Mouse (Mus musculus) lung, embryonic 14.5 days (tissue): ENCODE measurements at regions not wholly inside any gene's neighbourhood (a gene's known extent, or its start where the extent isn't known, plus 50 kb on each side); places are given as distances from the start of the nearest gene placed in this dataset.
"Not testable (repeated sequence)": the region's sequence is repeated elsewhere in the genome, so short reads cannot be mapped to it uniquely, and the experiment has no call there.

Experiments used
- ATAC-seq: fragments of 200-750 bp; cut with Nextera tagmentation; 2 replicates; pipeline ENCODE4 v1.8.0; 2017; ENCODE audit warnings: mild to moderate bottlenecking, moderate TSS enrichment, moderate library complexity; ENCODE audit not compliant: insufficient read depth
- DNase-seq: peaks from one replicate; pipeline ENCODE4 v3.0.0-alpha.2; 2015
- H3K27ac ChIP-seq: fragments of 300-500 bp; sonication (generic); 2 replicates; pipeline ENCODE4 v1.5.1; 2014; ENCODE audit warnings: low read depth, mild to moderate bottlenecking, moderate library complexity
- H3K27me3 ChIP-seq: fragments of 300-500 bp; sonication (generic); 2 replicates; pipeline ENCODE4 v1.6.1; 2014; ENCODE audit warnings: low read length, control low read depth; ENCODE audit not compliant: insufficient read depth
- H3K36me3 ChIP-seq: fragments of 300-500 bp; sonication (generic); 2 replicates; pipeline ENCODE4 v1.6.1; 2014; ENCODE audit warnings: control low read depth; ENCODE audit not compliant: insufficient read depth
- H3K4me1 ChIP-seq: fragments of 300-500 bp; sonication (generic); 2 replicates; pipeline ENCODE4 v1.6.1; 2014; ENCODE audit warnings: antibody characterized with exemption, control low read depth; ENCODE audit not compliant: insufficient read depth
- H3K4me2 ChIP-seq: fragments of 300-500 bp; sonication (generic); 2 replicates; pipeline ENCODE4 v1.6.1; 2014; ENCODE audit warnings: mild to moderate bottlenecking
- H3K4me3 ChIP-seq: fragments of 300-500 bp; sonication (generic); 2 replicates; pipeline ENCODE4 v1.5.1; 2014; ENCODE audit warnings: low read depth, low read length
- H3K9ac ChIP-seq: fragments of 300-500 bp; sonication (generic); 2 replicates; pipeline ENCODE4 v1.6.1; 2014
- H3K9me3 ChIP-seq: fragments of 300-500 bp; sonication (generic); 2 replicates; pipeline ENCODE4 v1.6.1; 2016; ENCODE audit warnings: low read depth, low read length, control low read depth
- CTCF ChIP-seq: IDR thresholded peaks from 2 replicates; pipeline ENCODE4 v1.5.1; 2016; ENCODE audit warnings: antibody characterized with exemption, low read depth
- WGBS: fragments of 180-500 bp; shearing (Covaris S2); extraction: QIAGEN DNeasy Blood & Tissue Kit; methylation state at CpG from one replicate; pipeline ENCODE4 v1.1.7; 2014; 5-methylcytosine and 5-hydroxymethylcytosine counted together

GRCm38 (mm10) chr6:67954570-67954969 is 419.0 kb upstream of the Tacstd2 start:
- not testable (repeated sequence) for H3K27me3 ChIP-seq, H3K4me2 ChIP-seq, H3K9ac ChIP-seq, DNase-seq, H3K36me3 ChIP-seq, ATAC-seq, H3K4me1 ChIP-seq, H3K27ac ChIP-seq, H3K9me3 ChIP-seq, H3K4me3 ChIP-seq

- not testable (repeated sequence) for H3K9me3 ChIP-seq, ATAC-seq, H3K9ac ChIP-seq, H3K4me2 ChIP-seq, H3K36me3 ChIP-seq, H3K4me1 ChIP-seq, H3K27me3 ChIP-seq, H3K4me3 ChIP-seq, DNase-seq, H3K27ac ChIP-seq
- WGBS = 28% methylated on average over 8 of the region's 8 CpGs
Measured at GRCm38 (mm10) chr6:67931499-67931898, 395.9 kb upstream of the Tacstd2 start.

- no peak overlapping the region for H3K4me3 ChIP-seq
- DNase-seq (no peak), ATAC-seq (no peak)
- no peaks in the 10 kb centered on the region for H3K36me3 ChIP-seq
- no peaks in the 10 kb centered on the region for H3K4me1 ChIP-seq
- H3K4me2 ChIP-seq = no peak overlapping the region
- no peak overlapping the region for H3K9ac ChIP-seq
- H3K27me3 ChIP-seq = no peaks in the 10 kb centered on the region
- H3K27ac ChIP-seq = no peak overlapping the region
- no peaks in the 10 kb centered on the region for H3K9me3 ChIP-seq
- no peak for TF ChIP-seq CTCF
Measured at GRCm38 (mm10) chr6:67922537-67922936, 386.9 kb upstream of the Tacstd2 start.

- no peak overlapping the region for H3K4me3 ChIP-seq
- H3K9ac ChIP-seq = no peak overlapping the region
- no peak overlapping the region for H3K27ac ChIP-seq
- no peaks in the 10 kb centered on the region for H3K27me3 ChIP-seq
- no peaks in the 10 kb centered on the region for H3K9me3 ChIP-seq
- DNase-seq (no peak), ATAC-seq (no peak)
- WGBS = 40% methylated on average over 2 of the region's 2 CpGs
- no peak overlapping the region for H3K4me2 ChIP-seq
- no peaks in the 10 kb centered on the region for H3K36me3 ChIP-seq
- no peaks in the 10 kb centered on the region for H3K4me1 ChIP-seq
- TF ChIP-seq CTCF = no peak
Measured at GRCm38 (mm10) chr6:67913903-67914302, 378.3 kb upstream of the Tacstd2 start.

GRCm38 (mm10) chr6:67913309-67913708 is 377.7 kb upstream of the Tacstd2 start:
- DNase-seq = no peak
- WGBS = 72% methylated on average over 3 of the region's 3 CpGs
- H3K4me1 ChIP-seq = no peaks in the 10 kb centered on the region
- no peaks in the 10 kb centered on the region for H3K36me3 ChIP-seq
- TF ChIP-seq CTCF = no peak
- no peak overlapping the region for H3K27ac ChIP-seq
- no peak overlapping the region for H3K9ac ChIP-seq
- no peak overlapping the region for H3K4me3 ChIP-seq
- H3K9me3 ChIP-seq = no peaks in the 10 kb centered on the region
- ATAC-seq = no peak
- no peaks in the 10 kb centered on the region for H3K27me3 ChIP-seq
- no peak overlapping the region for H3K4me2 ChIP-seq

GRCm38 (mm10) chr6:67896495-67896894 is 360.9 kb upstream of the Tacstd2 start:
- Histone ChIP-seq H3K4me3 (no peak overlapping the region), H3K4me1 (no peaks in the 10 kb centered on the region), H3K9me3 (no peaks in the 10 kb centered on the region), H3K36me3 (no peaks in the 10 kb centered on the region), H3K4me2 (no peak overlapping the region), H3K9ac (no peak overlapping the region), H3K27ac (no peak overlapping the region), H3K27me3 (no peaks in the 10 kb centered on the region)
- 55% methylated on average over 3 of the region's 3 CpGs for WGBS
- no peak for ATAC-seq
- no peak for TF ChIP-seq CTCF
- DNase-seq = no peak

GRCm38 (mm10) chr6:67895858-67896257 is 360.3 kb upstream of the Tacstd2 start:
- WGBS = 84% methylated on average over 2 of the region's 2 CpGs
- DNase-seq = no peak

GRCm38 (mm10) chr6:67887586-67887985 is 352.0 kb upstream of the Tacstd2 start:
- Histone ChIP-seq H3K27me3 (no peaks in the 10 kb centered on the region), H3K4me3 (no peak overlapping the region), H3K4me2 (no peak overlapping the region), H3K9ac (no peak overlapping the region), H3K9me3 (no peaks in the 10 kb centered on the region), H3K27ac (no peak overlapping the region), H3K4me1 (no peaks in the 10 kb centered on the region), H3K36me3 (no peaks in the 10 kb centered on the region)
- 66% methylated on average over 2 of the region's 2 CpGs for WGBS
- no peak for TF ChIP-seq CTCF
- ATAC-seq = no peak
- no peak for DNase-seq

More at GRCm38 (mm10) chr6:67895858-67896257, 360.3 kb upstream of the Tacstd2 start:
- H3K27ac ChIP-seq = no peak overlapping the region
- no peaks in the 10 kb centered on the region for H3K4me1 ChIP-seq
- H3K9me3 ChIP-seq = no peaks in the 10 kb centered on the region
- H3K4me3 ChIP-seq = no peak overlapping the region
- H3K9ac ChIP-seq = no peak overlapping the region
- no peak overlapping the region for H3K4me2 ChIP-seq
- no peaks in the 10 kb centered on the region for H3K36me3 ChIP-seq
- no peak for ATAC-seq
- no peaks in the 10 kb centered on the region for H3K27me3 ChIP-seq
- TF ChIP-seq CTCF = no peak
